Mouse (Mus musculus) ovary, postnatal 10 days (tissue): ENCODE data around the gene Wfdc1.

Experiments
- DNase-seq: peaks from one replicate; pipeline ENCODE4 v3.0.0; 2022; ENCODE audit warnings: low spot score

Wfdc1 gene

DNA sequence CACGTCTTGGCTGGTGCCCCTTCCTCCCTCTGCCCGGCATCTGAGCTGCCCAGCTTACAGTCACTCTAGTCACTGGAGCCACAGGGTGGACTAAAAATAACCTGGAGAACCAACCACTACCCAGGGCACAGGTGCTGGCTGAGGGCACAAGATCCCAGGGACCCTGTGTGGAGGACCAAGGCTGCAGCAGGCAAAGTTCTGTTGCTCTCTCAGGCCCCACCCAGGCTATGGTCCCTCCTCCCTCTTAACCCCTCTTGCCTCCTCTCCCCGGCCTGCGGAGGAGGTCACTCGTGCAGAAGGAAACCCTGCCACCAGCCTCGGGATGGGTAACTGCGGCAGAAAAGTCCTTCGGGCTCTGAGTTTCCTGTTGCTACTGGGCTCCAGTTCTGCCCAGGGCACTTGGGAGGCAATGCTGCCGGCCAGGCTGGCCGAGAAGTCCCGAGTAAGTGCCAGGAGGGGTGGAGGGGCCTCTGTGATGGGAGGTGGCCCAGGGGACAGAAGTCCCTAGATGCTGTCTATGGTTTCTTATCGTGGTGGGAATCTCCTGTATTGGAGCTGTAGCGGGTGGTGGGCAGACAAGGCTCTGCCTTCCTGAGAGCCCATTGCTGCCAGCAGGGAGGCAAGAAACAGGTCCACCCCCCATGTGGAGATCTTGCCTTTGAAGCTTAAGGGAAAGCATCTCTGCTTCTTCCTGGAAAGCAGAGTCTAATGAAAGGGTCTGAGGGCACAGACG is at the start of gene Wfdc1:
TSS of gene Wfdc1 (plus strand) at position 147 of the 733 bp plus-strand sequence.
- no peak for DNase-seq

DNA sequence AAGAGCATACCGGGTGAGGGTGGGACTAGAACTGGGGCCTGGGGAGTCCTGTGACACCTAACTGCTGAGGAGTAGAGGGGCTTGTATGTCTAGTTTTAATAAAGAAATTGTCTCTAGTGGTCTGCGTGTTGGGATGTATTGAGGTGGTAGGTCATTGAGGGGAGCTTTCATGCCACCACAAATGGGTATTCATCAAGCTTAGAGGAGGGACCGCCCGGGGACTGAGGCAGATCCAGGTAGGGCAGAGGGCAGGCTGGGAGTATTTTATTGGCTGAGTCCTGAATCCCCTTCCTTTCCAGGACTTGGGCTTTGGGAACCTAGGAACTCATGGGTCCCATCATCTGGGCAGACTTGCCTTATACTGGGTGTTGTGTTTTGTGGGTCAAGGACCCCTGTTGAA is 49.4 kb upstream of the Wfdc1 start:
- no peak for DNase-seq

DNA sequence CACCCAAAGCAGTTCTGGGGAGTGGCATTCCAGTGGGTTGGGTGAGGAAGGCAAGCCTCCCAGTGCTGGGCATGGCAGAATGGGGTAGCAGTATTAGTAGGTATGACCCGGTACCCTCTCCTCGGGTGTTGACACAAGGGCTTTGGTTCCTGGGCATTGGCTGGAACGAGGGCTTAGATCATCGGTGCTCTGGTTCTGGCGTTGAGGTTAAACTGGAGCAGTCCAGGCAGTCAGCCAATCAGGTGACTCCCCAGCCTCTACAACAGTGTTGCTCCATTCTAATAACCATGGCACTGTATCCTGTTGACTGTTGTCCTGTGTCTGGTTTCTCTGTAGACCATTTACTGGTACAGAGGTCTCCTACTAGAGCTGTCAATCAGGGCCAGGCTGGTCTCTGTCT is 48.6 kb upstream of the Wfdc1 start:
- no peak for DNase-seq

DNA sequence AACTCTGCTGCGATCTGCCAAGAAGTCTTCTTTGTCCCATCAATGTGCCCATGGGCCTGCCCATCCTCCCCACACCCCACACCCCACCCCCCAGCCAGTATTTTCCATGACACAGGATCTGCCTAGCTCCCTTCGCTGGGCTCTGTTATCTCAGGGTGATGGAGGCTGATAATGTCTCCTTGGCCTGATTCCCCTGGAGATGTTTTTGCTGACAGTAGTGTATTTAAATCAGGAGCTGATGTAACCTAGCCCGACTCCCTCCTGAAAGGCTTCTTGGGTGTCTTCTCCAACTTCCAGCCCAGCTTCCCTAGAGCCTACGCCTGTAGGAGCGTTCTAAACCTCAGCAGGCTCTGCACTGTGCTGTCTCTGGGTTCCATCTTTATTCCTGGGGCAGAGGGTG is 47.3 kb upstream of the Wfdc1 start:
- no peak for DNase-seq

DNA sequence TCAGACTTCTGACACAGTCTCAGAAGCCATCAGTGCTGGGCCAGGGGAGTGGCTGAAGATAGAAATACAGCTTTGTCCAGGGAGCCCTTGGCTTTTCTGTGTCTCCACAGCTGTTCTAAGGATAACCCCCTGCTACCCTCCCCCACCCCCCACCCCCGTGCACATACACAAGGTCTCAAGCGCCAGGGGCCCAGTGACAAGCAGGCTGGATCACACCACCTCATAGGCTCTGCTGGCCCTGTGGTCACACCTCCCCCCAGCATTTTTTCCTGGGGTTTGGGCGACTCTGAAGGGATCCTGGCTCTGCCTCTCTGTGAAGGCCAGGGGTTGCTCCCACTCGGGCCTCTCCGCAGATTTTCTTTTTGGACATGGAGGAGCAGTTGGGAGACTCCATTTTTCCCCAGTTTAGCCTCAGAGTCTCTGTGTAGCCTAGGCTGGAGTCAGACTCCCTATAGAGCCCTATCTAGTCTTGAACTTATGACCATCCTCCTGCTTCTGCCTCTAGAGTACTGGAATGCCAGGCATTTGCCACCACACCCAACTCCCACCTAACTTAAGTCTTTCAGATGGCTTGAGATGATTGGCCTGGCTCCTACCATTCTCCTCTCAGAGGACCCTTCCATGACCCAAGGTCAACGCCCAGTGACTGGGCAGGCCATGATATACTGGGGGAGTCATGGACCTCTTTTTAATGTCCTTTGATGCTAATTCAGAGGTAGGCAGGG is 45.9 kb upstream of the Wfdc1 start:
- DNase-seq = no peak

DNA sequence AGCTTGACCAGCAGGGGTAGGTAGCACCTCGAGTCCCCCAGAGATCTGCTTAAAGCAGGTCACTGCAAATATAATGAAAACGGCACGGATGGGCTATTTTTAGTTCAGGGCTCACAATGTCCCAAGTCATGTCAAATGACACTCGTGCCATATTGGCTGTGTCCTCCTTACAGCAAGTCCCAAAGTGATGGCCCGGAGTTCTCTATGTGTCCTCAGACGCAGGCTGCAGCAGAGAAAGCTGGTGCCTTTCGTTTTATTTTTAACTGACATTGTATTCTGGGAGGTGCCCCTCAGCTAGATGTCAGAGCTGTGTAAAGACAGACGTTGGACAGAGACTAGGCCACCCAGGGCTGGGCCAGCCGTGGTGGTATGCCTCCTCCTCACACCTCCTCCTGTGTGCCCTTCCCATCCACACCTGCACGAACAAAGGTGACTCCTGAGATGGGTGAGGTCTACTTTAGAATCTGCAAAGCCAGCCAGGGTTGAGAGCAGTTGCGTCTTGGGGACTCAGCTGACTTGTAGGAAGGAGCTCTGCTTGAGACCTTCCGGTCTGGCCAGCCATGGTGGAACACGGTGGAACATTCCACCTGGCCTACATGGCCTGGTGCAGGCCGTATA is 45.2 kb upstream of the Wfdc1 start:
- no peak for DNase-seq

DNA sequence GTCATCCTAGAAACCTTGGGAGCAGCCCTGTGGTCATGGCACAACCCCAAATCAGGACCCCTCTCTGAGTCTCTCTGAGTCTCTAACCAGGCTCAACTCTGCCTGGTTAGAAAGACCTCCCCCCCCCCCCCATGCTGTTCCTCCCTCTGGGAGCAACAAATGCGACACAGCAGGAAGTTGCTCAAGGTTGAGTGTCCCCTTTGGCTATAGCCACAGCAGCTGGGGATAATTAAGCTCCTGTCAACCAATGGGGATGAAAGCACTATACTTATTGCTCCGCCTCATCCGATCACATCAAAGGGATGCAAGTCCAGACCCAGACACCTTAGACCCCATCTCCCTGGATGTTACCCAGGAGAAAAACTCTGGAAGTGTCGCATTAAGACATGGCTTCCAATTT is 43.6 kb upstream of the Wfdc1 start:
- DNase-seq = no peak

DNA sequence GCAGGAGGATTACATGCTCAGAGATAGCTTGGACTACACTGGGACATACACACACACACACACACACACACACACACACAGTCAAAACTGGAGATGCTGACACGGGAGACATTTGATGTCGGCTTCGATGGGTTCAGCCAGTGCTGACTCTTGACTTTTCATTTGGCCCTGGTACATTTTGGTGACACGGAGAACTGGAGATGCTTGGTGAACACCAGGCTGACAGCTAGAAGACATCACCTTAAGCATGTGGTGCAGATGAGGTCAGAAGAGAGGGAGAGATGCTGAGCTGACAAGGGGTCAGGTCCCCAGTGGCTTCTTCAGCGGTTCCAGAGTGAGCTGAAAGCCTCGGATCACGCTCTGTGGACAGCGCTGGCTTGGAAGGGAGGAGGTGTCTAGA is 43.1 kb upstream of the Wfdc1 start:
- no peak for DNase-seq

DNA sequence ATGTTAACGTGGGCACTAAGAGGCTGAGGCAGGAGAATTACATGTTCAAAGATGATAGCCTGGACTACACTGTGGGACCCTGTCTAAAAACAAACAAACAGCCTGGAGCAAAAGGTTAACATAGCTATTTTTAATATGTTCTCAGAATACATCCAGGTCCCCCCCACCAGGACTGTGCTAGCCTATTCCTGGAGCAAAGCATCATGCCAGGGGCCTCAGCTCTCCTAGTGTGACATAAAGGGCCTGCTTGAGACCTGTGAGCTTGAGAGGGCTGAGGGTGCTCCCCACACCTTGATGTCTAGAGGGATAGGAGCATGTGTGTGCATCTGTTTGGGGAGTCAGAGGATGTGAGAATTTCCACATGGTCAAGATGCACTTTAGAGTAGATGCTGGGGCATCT is 42.4 kb upstream of the Wfdc1 start:
- DNase-seq = no peak

DNA sequence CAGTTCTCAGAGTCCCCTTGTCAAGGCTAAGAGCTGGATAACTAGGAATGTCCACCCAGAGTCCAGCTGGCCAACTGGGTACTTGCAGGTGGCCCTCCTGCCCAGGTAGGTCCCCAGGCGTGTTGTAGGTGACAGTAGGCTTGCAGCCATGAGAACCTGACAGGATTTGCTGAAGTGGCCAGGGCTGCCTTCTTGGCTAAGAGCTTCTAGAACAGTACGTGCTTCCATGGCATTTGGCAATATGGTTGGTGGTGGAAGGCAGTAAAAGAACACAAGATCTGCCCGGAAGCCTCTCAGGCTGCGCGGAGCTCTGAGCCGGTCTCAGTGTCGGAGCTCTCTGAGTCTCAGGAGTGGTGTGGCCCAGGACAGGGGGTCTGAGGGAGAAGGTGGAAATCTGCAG is 41.2 kb upstream of the Wfdc1 start:
- no peak for DNase-seq

DNA sequence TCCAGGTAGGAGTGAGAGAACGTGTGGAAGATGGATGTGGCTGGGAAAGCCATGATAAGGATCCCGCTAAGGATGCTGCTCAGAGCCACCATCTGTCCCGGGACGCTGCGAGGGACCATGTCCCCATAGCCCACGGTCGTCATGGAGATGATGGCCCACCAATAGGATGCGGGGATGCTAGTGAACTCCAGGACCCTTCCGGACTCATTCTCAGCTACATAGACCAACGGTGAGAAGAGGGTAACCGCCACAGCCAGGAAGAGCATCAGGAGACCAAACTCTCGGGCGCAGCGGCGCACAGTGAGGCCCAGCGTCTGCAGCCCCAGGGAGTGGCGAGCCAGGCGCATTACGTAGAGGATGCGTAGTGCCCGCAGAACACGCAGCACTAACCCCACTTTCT is 40.4 kb upstream of the Wfdc1 start:
- DNase-seq = no peak

DNA sequence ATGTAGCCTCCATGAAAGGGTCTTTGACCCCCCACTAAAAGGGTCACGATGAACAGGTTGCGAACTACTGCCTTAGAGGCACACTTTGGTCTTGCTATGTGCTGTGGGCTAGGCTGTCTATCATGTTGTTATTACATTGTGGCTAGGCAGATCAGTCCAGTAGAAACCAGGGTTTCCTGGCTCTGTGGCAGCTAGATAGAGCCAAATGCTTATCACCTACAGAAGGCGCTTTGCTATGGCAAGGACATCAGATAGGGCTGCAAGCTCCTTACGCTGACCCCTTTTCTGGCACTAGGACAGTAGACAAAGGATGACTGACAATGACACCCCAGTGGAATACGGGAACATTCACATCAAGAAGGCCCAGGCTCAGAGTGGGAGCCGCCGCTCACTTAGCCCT is 39.0 kb upstream of the Wfdc1 start:
- no peak for DNase-seq

DNA sequence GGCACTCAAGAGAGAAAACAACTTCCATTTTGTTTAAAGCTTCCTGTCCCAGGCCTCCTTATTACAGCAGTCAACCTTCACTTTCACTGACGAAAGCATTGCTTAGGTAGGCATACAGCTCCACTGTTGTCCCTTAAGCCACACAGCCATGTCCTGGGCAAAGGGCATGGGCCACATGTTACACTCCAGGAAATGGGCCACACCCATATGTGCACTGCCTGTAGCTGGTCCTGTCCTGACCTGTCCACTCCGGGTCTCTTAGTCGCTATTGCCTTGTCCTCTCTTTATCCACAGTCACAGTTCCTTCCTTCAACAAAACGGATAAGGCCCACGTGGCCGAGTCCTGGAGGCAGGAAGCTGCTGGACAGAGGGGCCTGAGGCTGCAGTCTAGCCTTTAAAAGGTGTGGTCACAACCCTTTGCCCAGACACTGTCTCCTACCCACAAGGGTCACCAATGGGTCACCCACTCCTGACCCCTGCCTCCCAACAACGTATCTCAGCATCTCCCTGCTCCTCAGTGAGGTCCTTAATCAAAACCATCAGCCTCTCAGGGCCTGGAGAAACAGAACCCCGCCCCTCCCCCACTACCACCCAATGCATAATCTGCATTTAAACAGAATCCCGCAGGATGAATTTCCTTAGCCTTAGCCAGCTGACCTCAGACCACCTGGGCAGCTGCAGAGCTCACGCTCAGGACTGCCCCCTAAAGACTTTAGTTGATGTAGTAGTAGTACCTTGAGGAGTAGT is 38.4 kb upstream of the Wfdc1 start:
- no peak for DNase-seq

DNA sequence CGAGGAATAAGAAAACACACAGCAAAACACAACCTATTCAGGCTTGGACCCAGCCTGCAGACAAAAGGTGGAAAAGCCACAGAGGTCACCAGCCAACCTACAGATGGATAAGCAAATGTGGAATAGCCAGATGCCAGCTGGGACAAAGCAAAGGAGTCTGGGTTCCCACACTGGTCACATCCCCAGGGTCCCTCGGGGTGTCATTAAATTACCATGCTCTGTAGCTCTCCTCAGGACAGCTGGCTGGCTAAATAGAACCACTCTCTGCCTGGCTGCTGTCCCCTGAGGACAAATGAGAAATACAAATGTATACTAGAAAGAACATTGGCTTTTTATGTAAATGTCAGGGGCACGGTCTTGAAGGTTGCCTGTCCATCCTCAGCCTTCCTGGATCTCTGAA is 35.3 kb upstream of the Wfdc1 start:
- no peak for DNase-seq

DNA sequence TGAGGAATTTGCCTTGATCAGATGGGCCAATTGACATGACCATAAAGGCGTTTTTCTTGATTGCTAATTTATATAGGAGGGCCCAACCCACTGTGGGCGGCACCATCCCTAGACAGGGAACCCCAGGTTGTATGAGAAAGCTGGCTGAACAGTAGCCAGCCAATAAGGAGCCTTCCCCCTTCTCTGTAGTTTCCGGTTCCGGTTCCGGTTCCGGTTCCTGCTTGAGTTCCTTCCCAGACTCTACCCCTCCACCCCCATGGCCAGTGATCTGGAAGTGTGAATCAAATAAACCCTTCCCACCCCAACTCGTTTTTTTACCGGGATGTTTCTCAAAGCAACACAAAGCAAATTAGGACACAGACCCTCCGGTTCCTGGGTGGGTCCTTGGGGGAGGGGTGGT is 33.9 kb upstream of the Wfdc1 start:
- no peak for DNase-seq

DNA sequence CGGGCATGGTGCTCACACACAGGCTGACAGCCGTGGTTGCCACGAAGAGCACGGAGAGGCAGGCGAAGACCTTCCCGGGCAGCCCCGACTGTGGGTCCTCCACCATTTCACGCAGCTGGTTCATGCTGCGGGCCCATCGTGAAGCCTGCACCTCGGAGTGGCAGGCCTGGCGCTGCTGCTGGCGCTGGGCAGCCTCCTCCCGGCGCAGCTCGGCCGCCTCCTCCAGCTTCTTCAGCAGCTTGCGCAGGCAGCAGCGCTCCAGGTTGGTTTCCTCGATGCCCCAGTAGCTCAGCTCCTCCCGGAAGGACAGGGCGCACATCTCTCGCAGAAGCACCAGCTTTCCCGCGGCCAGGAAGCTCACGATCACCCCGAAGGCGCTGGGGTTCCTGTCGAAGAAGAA is 33.3 kb upstream of the Wfdc1 start:
- no peak for DNase-seq

DNA sequence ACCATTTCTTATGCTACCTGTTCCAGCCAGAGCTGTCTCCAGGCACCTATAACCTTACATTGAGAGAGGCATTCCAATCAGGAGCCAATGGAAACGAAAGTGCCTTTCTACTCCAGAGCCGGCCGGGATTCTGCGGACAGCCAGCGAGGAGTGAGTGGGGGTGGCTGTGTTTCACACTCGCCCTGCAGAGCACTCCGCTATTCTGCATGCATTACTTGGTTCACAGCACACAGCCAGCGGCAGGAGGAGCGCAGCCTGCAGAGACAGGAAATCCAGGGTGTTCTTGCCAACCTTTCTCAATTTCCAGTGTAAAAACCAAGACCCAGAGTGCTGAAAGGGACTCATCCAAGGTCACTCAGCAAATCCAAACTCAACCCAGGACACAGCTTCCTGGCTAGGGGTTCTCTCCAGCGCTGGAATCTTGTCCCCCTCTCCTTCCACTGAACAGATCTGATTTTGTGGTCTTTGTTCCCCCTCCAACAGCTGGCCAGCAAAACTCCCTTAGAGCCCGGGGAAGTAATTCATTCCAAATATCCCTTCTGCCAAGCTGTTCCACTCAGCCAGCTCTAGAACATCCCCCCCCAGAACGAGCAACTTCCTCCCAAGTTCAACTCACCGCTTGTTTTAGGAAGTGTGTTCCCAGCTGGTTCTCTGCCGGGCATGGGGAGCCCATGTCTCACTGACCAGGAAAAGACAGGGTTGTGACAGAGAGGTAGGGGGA is 31.4 kb upstream of the Wfdc1 start:
- no peak for DNase-seq

DNA sequence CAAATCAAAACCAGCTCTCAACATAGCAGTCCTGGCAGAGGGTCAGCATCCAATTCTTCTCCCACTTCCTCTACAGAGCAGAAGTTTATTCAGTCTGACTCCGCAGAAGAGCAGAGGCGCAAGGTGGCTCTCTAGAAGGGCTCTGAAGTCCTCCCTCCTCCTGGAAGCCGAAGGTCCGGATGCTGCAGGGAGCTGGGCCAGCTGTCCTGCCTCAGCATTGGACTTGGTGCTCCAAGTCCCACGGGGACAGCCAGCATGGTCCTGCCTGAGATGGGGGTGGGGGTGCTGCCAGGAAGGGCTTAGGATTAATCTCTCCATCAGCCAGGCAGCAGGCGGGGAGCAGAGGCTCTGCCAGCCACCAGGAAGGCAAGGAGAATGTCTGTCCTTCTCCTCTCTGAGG is 30.8 kb upstream of the Wfdc1 start, which contains the start of gene Kcng4:
TSS of gene Kcng4 (minus strand) at position 303 of the 400 bp plus-strand sequence.
- DNase-seq = no peak

DNA sequence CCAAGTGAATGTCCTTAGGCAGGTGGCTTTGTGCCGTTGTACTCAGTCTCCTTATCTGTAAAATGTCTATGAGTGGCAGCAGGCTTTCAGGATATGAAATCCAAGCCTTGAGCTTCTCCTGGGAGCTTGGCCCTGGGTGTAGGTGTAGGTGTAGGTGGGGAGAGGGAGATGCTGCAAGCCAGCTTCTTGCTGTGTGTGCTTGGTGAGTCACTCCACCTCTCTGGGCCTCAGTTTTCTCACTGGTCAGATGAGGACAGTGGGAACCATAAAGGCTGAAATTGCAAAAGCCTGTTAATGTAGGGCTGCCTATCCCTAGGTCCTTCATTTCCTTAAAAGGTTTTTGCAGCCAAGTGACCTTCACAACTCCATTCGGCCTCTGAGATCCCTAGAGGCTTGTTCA is 30.2 kb upstream of the Wfdc1 start:
- DNase-seq = no peak

DNA sequence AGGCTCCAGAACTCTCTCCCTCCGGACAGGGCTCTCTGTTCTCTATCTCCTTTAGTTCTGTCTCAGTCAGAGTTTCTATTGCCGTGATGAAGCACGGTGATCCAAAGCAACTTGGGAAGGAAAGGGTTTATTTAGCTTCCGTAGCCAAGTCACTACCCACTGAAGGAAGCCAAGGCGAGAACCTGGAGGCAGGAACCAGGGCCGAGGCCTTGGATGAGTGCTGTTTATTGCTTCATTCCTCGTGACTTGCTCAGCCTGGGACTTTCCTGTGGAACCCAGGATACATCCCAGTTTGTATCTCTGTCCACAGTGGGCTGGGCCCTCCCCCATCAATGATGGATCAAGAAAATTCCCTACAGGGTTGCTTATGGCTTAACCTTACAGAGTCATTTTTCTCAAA is 29.4 kb upstream of the Wfdc1 start:
- no peak for DNase-seq

DNA sequence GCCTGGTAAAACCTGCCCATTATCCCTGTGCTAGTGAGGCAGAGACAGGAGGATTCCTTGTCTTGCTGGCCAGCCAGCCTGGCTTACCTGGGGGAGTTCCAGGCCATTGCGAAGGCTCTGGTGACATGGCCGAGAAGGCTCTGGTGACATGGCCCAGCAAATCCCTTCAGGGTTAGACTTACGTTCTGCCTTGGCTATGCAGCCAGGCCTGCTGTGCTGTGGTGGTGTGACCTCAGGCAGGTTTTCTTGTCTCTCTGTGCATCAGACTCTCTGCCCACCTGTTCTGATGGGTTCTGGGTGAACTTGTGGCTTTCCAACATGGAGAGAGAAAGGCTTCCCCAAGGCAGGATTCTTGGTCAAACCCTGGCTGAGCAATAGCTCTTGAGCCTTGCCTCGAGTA is 28.8 kb upstream of the Wfdc1 start:
- no peak for DNase-seq

DNA sequence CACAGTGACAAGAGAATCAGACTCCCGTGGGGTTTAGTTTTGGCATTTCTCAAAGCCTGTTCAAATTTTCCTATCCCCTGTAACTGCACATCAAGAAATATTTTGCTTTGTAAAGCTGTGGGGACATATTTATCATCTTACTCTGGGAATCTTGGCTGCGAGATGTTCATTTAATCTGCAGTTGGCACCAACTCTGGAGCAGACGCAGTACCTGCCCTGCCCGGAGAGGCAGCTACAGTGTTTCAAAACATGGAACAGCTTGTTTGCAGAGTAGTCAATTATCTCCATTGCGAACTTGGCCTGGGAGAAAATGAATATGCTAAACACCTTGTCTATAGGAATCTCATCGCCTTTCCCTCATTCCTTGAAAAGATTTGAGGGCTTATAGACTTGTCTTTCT is 27.9 kb upstream of the Wfdc1 start:
- DNase-seq = no peak
